Mouse (Mus musculus): ENCODE measurements around the gene Eef1akmt3.

Eef1akmt3 gene

GRCm38 (mm10) chr10:126997340-126998113, 43.8 kb downstream of the Eef1akmt3 start:
- no peak for DNase-seq (ENCODE audit: low spot score)

GRCm38 (mm10) chr10:126993621-126994020, 47.7 kb downstream of the Eef1akmt3 start:
- no peak for DNase-seq (ENCODE audit: low spot score)

GRCm38 (mm10) chr10:126991676-126992075, 49.6 kb downstream of the Eef1akmt3 start:
- DNase-seq (ENCODE audit: low spot score), result no peak

- peak; percentile 92 for DNase-seq (ENCODE audit: low spot score)
Observed at GRCm38 (mm10) chr10:126990313-126991056, 50.8 kb downstream of the Eef1akmt3 start.

- DNase-seq (ENCODE audit: low spot score), result no peak
Observed at GRCm38 (mm10) chr10:126988513-126989165, 52.7 kb downstream of the Eef1akmt3 start.

- DNase-seq (ENCODE audit: low spot score), result no peak
Observed at GRCm38 (mm10) chr10:126987183-126988118, 53.9 kb downstream of the Eef1akmt3 start.

GRCm38 (mm10) chr10:126986541-126986961, 54.8 kb downstream of the Eef1akmt3 start:
- DNase-seq (ENCODE audit: low spot score), result no peak

GRCm38 (mm10) chr10:126985579-126985978, 55.7 kb downstream of the Eef1akmt3 start:
- no peak for DNase-seq (ENCODE audit: low spot score)

GRCm38 (mm10) chr10:126985127-126985526, 56.2 kb downstream of the Eef1akmt3 start:
- no peak for DNase-seq (ENCODE audit: low spot score)

- no peak for DNase-seq (ENCODE audit: low spot score)
Observed at GRCm38 (mm10) chr10:126984189-126985004, 56.9 kb downstream of the Eef1akmt3 start.

GRCm38 (mm10) chr10:126983193-126983725, 58.1 kb downstream of the Eef1akmt3 start:
- no peak for DNase-seq (ENCODE audit: low spot score)

- no peak for DNase-seq (ENCODE audit: low spot score)
Observed at GRCm38 (mm10) chr10:126981746-126982145, 59.6 kb downstream of the Eef1akmt3 start.

All from embryo, embryonic 10.5 days (tissue).